In genomic region chr1:152560477-152560876, GRCm38 (mm10) we compare ENCODE assay signal across 8 mouse cellular contexts.
DNase-seq lines count a peak whose midpoint lies in the region; ATAC-seq and TF ChIP-seq lines count a peak whose summit lies in the region.

No protein-coding gene starts in this region.

- no peak overlapping the region for H3K4me3 ChIP-seq in heart, embryonic 10.5 days
- H3K4me3 ChIP-seq in heart, embryonic 11.5 days (ENCODE audit: low read depth, low read length), result no peak overlapping the region
- no peak overlapping the region for H3K4me3 ChIP-seq in brown adipose tissue, adult 24 weeks (ENCODE audit: insufficient read depth, low read depth, low read length)
- H3K4me3 ChIP-seq in heart, postnatal 0 days (ENCODE audit: low read depth, low read length), result no peak overlapping the region
- no peak overlapping the region for H3K4me3 ChIP-seq in stomach, postnatal 0 days (ENCODE audit: low read depth, low read length)
- no peak overlapping the region for H3K4me3 ChIP-seq in liver, embryonic 11.5 days (ENCODE audit: low read depth, low read length)

- no peak for TF ChIP-seq CTCF in heart, postnatal 0 days (IDR thresholded peaks at IDR 0.05; ENCODE audit: low read depth)
- no peak for TF ChIP-seq CTCF in stomach, postnatal 0 days (IDR thresholded peaks at IDR 0.05; ENCODE audit: low read depth)

- H3K4me1 ChIP-seq in heart, embryonic 10.5 days, result peaks cover 43% of the 10 kb centered on the region
- peaks cover 31% of the 10 kb centered on the region for H3K4me1 ChIP-seq in heart, embryonic 11.5 days (ENCODE audit: control insufficient read depth, insufficient read depth, low read length)
- H3K4me1 ChIP-seq in brown adipose tissue, adult 24 weeks (ENCODE audit: control insufficient read depth, insufficient read depth, insufficient read length, low read length), result peaks cover 49% of the 10 kb centered on the region
- H3K4me1 ChIP-seq in heart, postnatal 0 days (ENCODE audit: control insufficient read depth, insufficient read depth), result peaks cover 27% of the 10 kb centered on the region
- H3K4me1 ChIP-seq in stomach, postnatal 0 days (replicated peaks; ENCODE audit: control insufficient read depth, insufficient read depth), result peaks cover 6% of the 10 kb centered on the region; the same call in 1 of the 2 replicates
- peaks cover 7% of the 10 kb centered on the region; the same call in 1 of the 2 replicates for H3K4me1 ChIP-seq in liver, embryonic 11.5 days (replicated peaks; ENCODE audit: control insufficient read depth, insufficient read depth, low read length)

- no peak for TF ChIP-seq EP300 in heart, postnatal 0 days (IDR thresholded peaks at IDR 0.05; ENCODE audit: low read depth)
- TF ChIP-seq EP300 in stomach, postnatal 0 days (optimal IDR thresholded peaks at IDR 0.05), result no peak

- H3K36me3 ChIP-seq in heart, embryonic 10.5 days, result peaks cover 4% of the 10 kb centered on the region; the same call in 1 of the 2 replicates
- H3K36me3 ChIP-seq in heart, embryonic 11.5 days (ENCODE audit: control insufficient read depth, insufficient read depth, low read length), result no peaks in the 10 kb centered on the region
- peaks cover 1% of the 10 kb centered on the region; the same call in 1 of the 2 replicates for H3K36me3 ChIP-seq in heart, postnatal 0 days (replicated peaks; ENCODE audit: control insufficient read depth, insufficient read depth, low read length)
- no peaks in the 10 kb centered on the region for H3K36me3 ChIP-seq in stomach, postnatal 0 days (ENCODE audit: control insufficient read depth, insufficient read depth, low read length)
- H3K36me3 ChIP-seq in liver, embryonic 11.5 days (ENCODE audit: control insufficient read depth, insufficient read depth, low read length), result no peaks in the 10 kb centered on the region

- no peak for DNase-seq in heart, embryonic 10.5 days (ENCODE audit: low spot score)
- no peak for DNase-seq in heart, postnatal 0 days (ENCODE audit: low spot score)
- peak; percentile 28 to 46 for DNase-seq in left cerebral cortex, adult 9 months (ENCODE audit: low spot score in 2 of 2)
- peak; percentile 39 for DNase-seq in stomach, postnatal 0 days (ENCODE audit: low spot score)
- no peak for DNase-seq in liver, embryonic 11.5 days (ENCODE audit: low spot score)

- no peak for ATAC-seq in heart, embryonic 11.5 days (replicated peaks; ENCODE audit: insufficient number of reproducible peaks, low FRiP score, low TSS enrichment)
- ATAC-seq in heart, postnatal 0 days (ENCODE audit: insufficient read depth, low read depth), result no peak
- no peak for ATAC-seq in stomach, postnatal 0 days (ENCODE audit: low FRiP score, low TSS enrichment)
- ATAC-seq in liver, embryonic 11.5 days (replicated peaks; ENCODE audit: low FRiP score), result no peak
- no peak for ATAC-seq in erythroid progenitor cell, adult 5-6 weeks (replicated peaks; ENCODE audit: low FRiP score, poor library complexity, severe bottlenecking)

- H3K27me3 ChIP-seq in heart, embryonic 10.5 days (ENCODE audit: insufficient read depth, poor library complexity, severe bottlenecking), result no peaks in the 10 kb centered on the region
- no peaks in the 10 kb centered on the region for H3K27me3 ChIP-seq in heart, embryonic 11.5 days (ENCODE audit: control insufficient read depth, insufficient read depth, low read length)
- no peaks in the 10 kb centered on the region for H3K27me3 ChIP-seq in heart, postnatal 0 days (ENCODE audit: control insufficient read depth, insufficient read depth, low read length)
- no peaks in the 10 kb centered on the region for H3K27me3 ChIP-seq in stomach, postnatal 0 days (ENCODE audit: control insufficient read depth, insufficient read depth, low read length)
- H3K27me3 ChIP-seq in liver, embryonic 11.5 days (replicated peaks; ENCODE audit: control insufficient read depth, insufficient read depth, low read length), result no peaks in the 10 kb centered on the region

- H3K4me2 ChIP-seq in heart, embryonic 11.5 days, result no peak overlapping the region
- H3K4me2 ChIP-seq in heart, postnatal 0 days (ENCODE audit: low read depth, low read length), result no peak overlapping the region
- H3K4me2 ChIP-seq in stomach, postnatal 0 days (replicated peaks; ENCODE audit: low read depth), result no peak overlapping the region
- H3K4me2 ChIP-seq in liver, embryonic 11.5 days, result no peak overlapping the region

- no peak overlapping the region for H3K9ac ChIP-seq in heart, embryonic 11.5 days (ENCODE audit: low read depth, low read length)
- no peak overlapping the region for H3K9ac ChIP-seq in heart, postnatal 0 days (replicated peaks; ENCODE audit: low read depth, low read length)
- H3K9ac ChIP-seq in stomach, postnatal 0 days (ENCODE audit: low read length), result no peak overlapping the region
- no peak overlapping the region for H3K9ac ChIP-seq in liver, embryonic 11.5 days (ENCODE audit: low read depth, low read length)

- H3K27ac ChIP-seq in heart, embryonic 10.5 days, result 0 out of 2 replicates have a peak overlapping the region, but pooled peaks have one; percentile 7
- no peak overlapping the region for H3K27ac ChIP-seq in heart, embryonic 11.5 days (ENCODE audit: low read depth, low read length)
- peak overlapping the region; percentile 44 for H3K27ac ChIP-seq in brown adipose tissue, adult 24 weeks (replicated peaks; ENCODE audit: low read depth, low read length)
- peak overlapping the region; percentile 24 for H3K27ac ChIP-seq in heart, postnatal 0 days (ENCODE audit: low read depth)
- peak overlapping the region; percentile 35; the same call in 1 of the 2 replicates for H3K27ac ChIP-seq in stomach, postnatal 0 days (replicated peaks)
- no peak overlapping the region for H3K27ac ChIP-seq in liver, embryonic 11.5 days (ENCODE audit: low read depth, low read length)

- no peaks in the 10 kb centered on the region for H3K9me3 ChIP-seq in heart, embryonic 10.5 days
- no peaks in the 10 kb centered on the region for H3K9me3 ChIP-seq in heart, embryonic 11.5 days (replicated peaks; ENCODE audit: control insufficient read depth, low read length)
- H3K9me3 ChIP-seq in heart, postnatal 0 days (replicated peaks; ENCODE audit: control insufficient read depth, low read length), result no peaks in the 10 kb centered on the region
- H3K9me3 ChIP-seq in stomach, postnatal 0 days (ENCODE audit: control insufficient read depth, low read length), result no peaks in the 10 kb centered on the region
- no peaks in the 10 kb centered on the region for H3K9me3 ChIP-seq in liver, embryonic 11.5 days (ENCODE audit: control insufficient read depth, low read length)

- WGBS in heart, embryonic 10.5 days, result 84% methylated on average over 5 of the region's 5 CpGs
- 74% methylated on average over 5 of the region's 5 CpGs for WGBS in heart, embryonic 11.5 days (ENCODE audit: insufficient replicate concordance)
- 53% methylated on average over 5 of the region's 5 CpGs for WGBS in heart, postnatal 0 days
- WGBS in stomach, postnatal 0 days, result 44% methylated on average over 5 of the region's 5 CpGs
- 85% methylated on average over 5 of the region's 5 CpGs for whole genome bisulfite sequencing in liver, embryonic 11.5 days

Comparison
In these comparisons a context has a peak if more than half of its experiments do, and no peak if none do; other contexts are left out.
1. H3K27ac ChIP-seq: peak in heart, embryonic 10.5 days (single experiment), brown adipose tissue, adult 24 weeks (single experiment), heart, postnatal 0 days (single experiment) and stomach, postnatal 0 days (single experiment); none in heart, embryonic 11.5 days (single experiment) and liver, embryonic 11.5 days (single experiment).
2. DNase-seq: peak in left cerebral cortex, adult 9 months (2 of 2) and stomach, postnatal 0 days (single experiment); none in heart, embryonic 10.5 days (single experiment), heart, postnatal 0 days (single experiment) and liver, embryonic 11.5 days (single experiment).